Mouse (Mus musculus): ENCODE results near the gene Tbc1d1. TPM values are rescaled to one million over a fixed set of nuclear protein-coding genes. Genes with fewer than 3 reads are reported as not detected.

The Tbc1d1 gene
- 13.6 and 15.3 TPM in 2 replicates for polyA plus RNA-seq (2012; rRNA removed)

GRCm38 (mm10) chr5:64155861-64156550 is at the start of gene Tbc1d1:
Gene Tbc1d1 (plus strand): TSS chr5:64156305.

Other genes starting within 250 kb of the Tbc1d1 start
- gene Rell1, start 187.4 kb upstream of the Tbc1d1 start, polyA plus RNA-seq (2012; rRNA removed) = 7.9 and 8.0 TPM in 2 replicates
- gene Pgm2, start 63.4 kb upstream of the Tbc1d1 start, polyA plus RNA-seq (2012; rRNA removed) = 16.6 and 18.7 TPM in 2 replicates